Mouse (Mus musculus): Measurements from ENCODE around the gene Gstt2.

DNA sequence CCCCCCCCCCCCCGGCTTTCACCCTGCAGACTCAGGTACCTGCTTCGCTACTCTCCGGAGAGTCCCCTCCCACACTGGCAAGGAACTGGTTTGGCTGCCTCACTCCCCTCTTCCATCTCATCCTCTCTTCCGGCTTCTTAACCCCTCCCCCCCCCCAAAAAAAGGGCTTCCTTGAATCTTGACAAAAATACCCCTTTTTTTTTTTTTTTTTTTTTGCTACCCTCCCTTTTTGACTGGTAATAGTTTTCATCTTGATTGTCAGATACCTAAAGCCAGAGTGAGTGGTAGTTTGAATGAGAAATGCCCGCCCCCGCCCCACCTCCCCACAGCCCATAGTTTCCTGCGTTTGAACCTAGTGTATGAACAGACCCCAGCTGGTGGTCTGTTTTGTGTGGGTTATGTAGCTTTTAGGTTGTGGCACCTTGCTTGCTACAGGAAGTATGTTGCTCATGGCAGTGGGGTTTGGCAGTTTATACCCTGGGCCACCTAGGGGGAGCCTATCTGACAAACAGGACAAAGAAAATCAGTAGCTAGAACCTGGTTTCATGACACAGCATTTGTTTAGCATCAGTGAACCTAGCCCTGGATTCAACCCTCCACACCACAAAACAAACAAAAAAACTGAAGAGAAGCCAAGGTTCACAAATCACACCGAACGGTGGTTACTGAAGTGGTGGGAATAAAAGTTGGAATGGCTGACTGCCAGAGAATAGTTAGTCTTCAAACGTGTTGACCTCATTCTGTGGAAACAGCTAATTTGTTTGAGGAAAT, 1.3 kb downstream of the Gstt2 start:
- no peak for TF ChIP-seq POLR2A (IDR thresholded peaks at IDR 0.05; ENCODE audit: insufficient read depth, low read depth, low read length)
- no peak for TF ChIP-seq CTCF (IDR thresholded peaks at IDR 0.05; ENCODE audit: insufficient read depth, low read depth, low read length)
